Mouse (Mus musculus) CH12.LX (cell line): ENCODE measurements around the gene Mpv17.
A peak's percentile ranks its signal among the peaks of the same experiment; 100 is the strongest.

Experiments
- CTCF ChIP-seq, 2 experiments: IDR thresholded peaks in 1 of 2; conservative IDR thresholded peaks in 1 of 2; 2 replicates each; pipeline ENCODE4 v1.5.1; 2011 to 2012; ENCODE audit warnings: low read depth in 2 of 2, low read length in 2 of 2, improper control_type of control experiment in 1 of 2, inconsistent platforms in 1 of 2, mild to moderate bottlenecking in 1 of 2, moderate library complexity in 1 of 2
- JUND ChIP-seq: conservative IDR thresholded peaks from 2 replicates; pipeline ENCODE4 v1.6.1; 2011; ENCODE audit warnings: low read depth, low read length, improper control_type of control experiment
- NRF1 ChIP-seq: IDR thresholded peaks from 2 replicates; pipeline ENCODE4 v1.6.1; 2014; ENCODE audit warnings: low read depth, mild to moderate bottlenecking, inconsistent platforms, low read length, improper control_type of control experiment, moderate library complexity
- POLR2AphosphoS2 ChIP-seq: IDR thresholded peaks from 2 replicates; pipeline ENCODE4 v1.6.1; 2011; ENCODE audit warnings: low read depth, low read length, improper control_type of control experiment
- SIN3A ChIP-seq: IDR thresholded peaks from 2 replicates; pipeline ENCODE4 v1.6.1; 2012; ENCODE audit warnings: low read length, improper control_type of control experiment, inconsistent platforms
- TBP ChIP-seq: conservative IDR thresholded peaks from 2 replicates; pipeline ENCODE4 v1.6.1; 2011; ENCODE audit warnings: low read depth, low read length, improper control_type of control experiment
- USF1 ChIP-seq: IDR thresholded peaks from 2 replicates; pipeline ENCODE4 v1.6.1; 2014; ENCODE audit warnings: low read depth, mild to moderate bottlenecking, inconsistent platforms, low read length, improper control_type of control experiment
- ZMIZ1 ChIP-seq: IDR thresholded peaks from 2 replicates; pipeline ENCODE4 v1.6.1; 2012; ENCODE audit warnings: low read depth, mild to moderate bottlenecking, inconsistent platforms, low read length, improper control_type of control experiment

GRCm38 (mm10) chr5:31094799-31095691, 59.0 kb downstream of the Mpv17 start:
- no peak for TF ChIP-seq JUND
- TF ChIP-seq NRF1: 0 out of 2 replicates have a peak, but pooled peaks have one; percentile 14
- peak; percentile 66; the same call in 1 of the 2 replicates for TF ChIP-seq SIN3A
- TF ChIP-seq CTCF (conservative IDR thresholded peaks at IDR 0.05 in 1 of 2, IDR thresholded peaks at IDR 0.05 in 1 of 2; ENCODE audit: low read depth in 2 of 2, low read length in 2 of 2): peak in 1 of 2 experiments; percentile 27; a peak in 2 of 4 replicates
- TF ChIP-seq USF1: no peak
- TF ChIP-seq TBP: no peak
- TF ChIP-seq ZMIZ1: no peak
- no peak for TF ChIP-seq POLR2AphosphoS2
